Mouse (Mus musculus): Measurements from ENCODE around the gene Nfkb1. TPM values are rescaled to one million over a fixed set of nuclear protein-coding genes. Genes with fewer than 3 reads are reported as not detected.
A peak's percentile ranks its signal among the peaks of the same experiment; 100 is the strongest.

Gene Nfkb1
- polyA plus RNA-seq, 1 experiment from 2014 or later = 10.6 TPM

GRCm38 (mm10) chr3:135692999-135693398 is 1.7 kb upstream of the Nfkb1 start:
- Histone ChIP-seq H3K27ac (replicated peaks) (no peak overlapping the region), H3K36me3 (peaks cover 10% of the 10 kb centered on the region), H3K4me3 (no peak overlapping the region), H3K9me3 (replicated peaks) (peaks cover 7% of the 10 kb centered on the region), H3K4me1 (peaks cover 42% of the 10 kb centered on the region), H3K27me3 (ENCODE audit: low read depth, poor library complexity, severe bottlenecking) (peaks cover 8% of the 10 kb centered on the region)
- WGBS = 30% methylated on average over 3 of the region's 3 CpGs
- DNase-seq (ENCODE audit: low spot score) = peak; percentile 53

GRCm38 (mm10) chr3:135690568-135691190 is 668 bp downstream of the Nfkb1 start:
- Histone ChIP-seq H3K9me3 (replicated peaks) (peaks cover 12% of the 10 kb centered on the region), H3K27ac (replicated peaks) (peak overlapping the region; percentile 98), H3K4me3 (peak overlapping the region; percentile 88), H3K4me1 (peaks cover 42% of the 10 kb centered on the region), H3K36me3 (peaks cover 14% of the 10 kb centered on the region), H3K27me3 (ENCODE audit: low read depth, poor library complexity, severe bottlenecking) (peaks cover 8% of the 10 kb centered on the region)
- under 1% methylated on average over 47 of the region's 47 CpGs for WGBS
- peak; percentile 73 for DNase-seq (ENCODE audit: low spot score)

- peaks cover 14% of the 10 kb centered on the region for H3K36me3 ChIP-seq
- DNase-seq (ENCODE audit: low spot score) = no peak
- peak overlapping the region; percentile 88 for H3K4me3 ChIP-seq
- H3K27ac ChIP-seq (replicated peaks) = peak overlapping the region; percentile 98
- WGBS = 66% methylated on average over 10 of the region's 10 CpGs
- H3K27me3 ChIP-seq (ENCODE audit: low read depth, poor library complexity, severe bottlenecking) = peaks cover 8% of the 10 kb centered on the region
- H3K9me3 ChIP-seq (replicated peaks) = peaks cover 12% of the 10 kb centered on the region
- H3K4me1 ChIP-seq = peaks cover 42% of the 10 kb centered on the region
Measured at GRCm38 (mm10) chr3:135689773-135690567, 1.4 kb downstream of the Nfkb1 start.

GRCm38 (mm10) chr3:135688970-135689772 is 2.2 kb downstream of the Nfkb1 start:
- peaks cover 42% of the 10 kb centered on the region for H3K4me1 ChIP-seq
- 78% methylated on average over 11 of the region's 11 CpGs for WGBS
- no peak for DNase-seq (ENCODE audit: low spot score)
- H3K27me3 ChIP-seq (ENCODE audit: low read depth, poor library complexity, severe bottlenecking) = peaks cover 8% of the 10 kb centered on the region
- H3K9me3 ChIP-seq (replicated peaks) = peaks cover 12% of the 10 kb centered on the region
- H3K4me3 ChIP-seq = peak overlapping the region; percentile 7; the same call in 1 of the 2 replicates
- H3K36me3 ChIP-seq = peaks cover 14% of the 10 kb centered on the region
- no peak overlapping the region for H3K27ac ChIP-seq (replicated peaks)

GRCm38 (mm10) chr3:135687965-135688364 is 3.4 kb downstream of the Nfkb1 start:
- WGBS = 67% methylated on average over 9 of the region's 9 CpGs
- H3K4me3 ChIP-seq = no peak overlapping the region
- H3K9me3 ChIP-seq (replicated peaks) = peaks cover 12% of the 10 kb centered on the region
- no peaks in the 10 kb centered on the region for H3K27me3 ChIP-seq (ENCODE audit: low read depth, poor library complexity, severe bottlenecking)
- no peak for DNase-seq (ENCODE audit: low spot score)
- peaks cover 14% of the 10 kb centered on the region for H3K36me3 ChIP-seq
- H3K4me1 ChIP-seq = peaks cover 40% of the 10 kb centered on the region
- no peak overlapping the region for H3K27ac ChIP-seq (replicated peaks)

- Histone ChIP-seq H3K27ac (replicated peaks) (no peak overlapping the region), H3K4me3 (no peak overlapping the region), H3K36me3 (peaks cover 14% of the 10 kb centered on the region), H3K9me3 (replicated peaks) (peaks cover 12% of the 10 kb centered on the region), H3K27me3 (ENCODE audit: low read depth, poor library complexity, severe bottlenecking) (no peaks in the 10 kb centered on the region), H3K4me1 (peaks cover 36% of the 10 kb centered on the region)
- DNase-seq (ENCODE audit: low spot score) = no peak
- WGBS = 81% methylated on average over 5 of the region's 5 CpGs
Measured at GRCm38 (mm10) chr3:135686419-135686818, 4.9 kb downstream of the Nfkb1 start.

- no peak overlapping the region for H3K27ac ChIP-seq (replicated peaks)
- peaks cover 7% of the 10 kb centered on the region for H3K36me3 ChIP-seq
- H3K4me1 ChIP-seq = peaks cover 17% of the 10 kb centered on the region
- H3K4me3 ChIP-seq = no peak overlapping the region
- H3K27me3 ChIP-seq (ENCODE audit: low read depth, poor library complexity, severe bottlenecking) = no peaks in the 10 kb centered on the region
- 85% methylated on average over 6 of the region's 6 CpGs for WGBS
- no peak for DNase-seq (ENCODE audit: low spot score)
- peaks cover 8% of the 10 kb centered on the region for H3K9me3 ChIP-seq (replicated peaks)
Measured at GRCm38 (mm10) chr3:135683275-135683674, 8.1 kb downstream of the Nfkb1 start.

- no peak overlapping the region for H3K4me3 ChIP-seq
- no peaks in the 10 kb centered on the region for H3K36me3 ChIP-seq
- H3K27me3 ChIP-seq (ENCODE audit: low read depth, poor library complexity, severe bottlenecking) = no peaks in the 10 kb centered on the region
- DNase-seq (ENCODE audit: low spot score) = no peak
- no peaks in the 10 kb centered on the region for H3K9me3 ChIP-seq (replicated peaks)
- 12% methylated on average over 3 of the region's 3 CpGs for WGBS
- H3K4me1 ChIP-seq = peaks cover 17% of the 10 kb centered on the region
- H3K27ac ChIP-seq (replicated peaks) = 0 out of 2 replicates have a peak overlapping the region, but pooled peaks have one; percentile 28
Measured at GRCm38 (mm10) chr3:135682240-135682639, 9.1 kb downstream of the Nfkb1 start.

- 65% methylated on average over 8 of the region's 8 CpGs for WGBS
- H3K4me1 ChIP-seq = peaks cover 17% of the 10 kb centered on the region
- no peaks in the 10 kb centered on the region for H3K36me3 ChIP-seq
Measured at GRCm38 (mm10) chr3:135681272-135681783, 10.0 kb downstream of the Nfkb1 start.

GRCm38 (mm10) chr3:135680213-135680843 is 11.0 kb downstream of the Nfkb1 start:
- H3K36me3 ChIP-seq = no peaks in the 10 kb centered on the region
- no peak for DNase-seq (ENCODE audit: low spot score)
- no peak overlapping the region for H3K27ac ChIP-seq (replicated peaks)
- H3K27me3 ChIP-seq (ENCODE audit: low read depth, poor library complexity, severe bottlenecking) = no peaks in the 10 kb centered on the region
- WGBS = 86% methylated on average over 6 of the region's 6 CpGs
- H3K9me3 ChIP-seq (replicated peaks) = no peaks in the 10 kb centered on the region
- H3K4me1 ChIP-seq = peaks cover 17% of the 10 kb centered on the region
- H3K4me3 ChIP-seq = no peak overlapping the region

More at GRCm38 (mm10) chr3:135681272-135681783, 10.0 kb downstream of the Nfkb1 start:
- Histone ChIP-seq H3K27ac (replicated peaks) (no peak overlapping the region), H3K27me3 (ENCODE audit: low read depth, poor library complexity, severe bottlenecking) (no peaks in the 10 kb centered on the region), H3K9me3 (replicated peaks) (no peaks in the 10 kb centered on the region), H3K4me3 (no peak overlapping the region)
- DNase-seq (ENCODE audit: low spot score) = no peak

- DNase-seq (ENCODE audit: low spot score) = no peak
- H3K4me1 ChIP-seq = peaks cover 25% of the 10 kb centered on the region
- no peaks in the 10 kb centered on the region; the same call in 1 of the 2 replicates for H3K9me3 ChIP-seq (replicated peaks)
- WGBS = 88% methylated on average over 5 of the region's 5 CpGs
- no peak overlapping the region for H3K4me3 ChIP-seq
- no peaks in the 10 kb centered on the region for H3K27me3 ChIP-seq (ENCODE audit: low read depth, poor library complexity, severe bottlenecking)
- no peak overlapping the region for H3K27ac ChIP-seq (replicated peaks)
- no peaks in the 10 kb centered on the region for H3K36me3 ChIP-seq
Measured at GRCm38 (mm10) chr3:135677064-135677463, 14.3 kb downstream of the Nfkb1 start.

- peaks cover 23% of the 10 kb centered on the region for H3K4me1 ChIP-seq
- WGBS = 88% methylated on average over 2 of the region's 2 CpGs
- no peaks in the 10 kb centered on the region for H3K36me3 ChIP-seq
- H3K9me3 ChIP-seq (replicated peaks) = no peaks in the 10 kb centered on the region; the same call in 1 of the 2 replicates
- no peak overlapping the region for H3K27ac ChIP-seq (replicated peaks)
- H3K4me3 ChIP-seq = no peak overlapping the region
- no peak for DNase-seq (ENCODE audit: low spot score)
- no peaks in the 10 kb centered on the region for H3K27me3 ChIP-seq (ENCODE audit: low read depth, poor library complexity, severe bottlenecking)
Measured at GRCm38 (mm10) chr3:135676364-135676763, 15.0 kb downstream of the Nfkb1 start.
